Mouse (Mus musculus) G1E-ER4 (cell line): Measurements from ENCODE around the gene Aff1. TPM values are rescaled to one million over a fixed set of nuclear protein-coding genes. Genes with fewer than 3 reads are reported as not detected.

Experiments
- GATA1 ChIP-seq: IDR thresholded peaks from one replicate; pipeline ENCODE4 v1.8.0; 2012; ENCODE audit warnings: low read length, inconsistent platforms
- polyA plus RNA-seq: library from polyadenylated mRNA; stranded (reverse); fragments of >175 nt; gene quantifications from 2 replicates; pipeline ENCODE4 v1.2.3, GENCODE M21; 2012

The Aff1 gene
- polyA plus RNA-seq, 1 experiment: 57.8 TPM

DNA sequence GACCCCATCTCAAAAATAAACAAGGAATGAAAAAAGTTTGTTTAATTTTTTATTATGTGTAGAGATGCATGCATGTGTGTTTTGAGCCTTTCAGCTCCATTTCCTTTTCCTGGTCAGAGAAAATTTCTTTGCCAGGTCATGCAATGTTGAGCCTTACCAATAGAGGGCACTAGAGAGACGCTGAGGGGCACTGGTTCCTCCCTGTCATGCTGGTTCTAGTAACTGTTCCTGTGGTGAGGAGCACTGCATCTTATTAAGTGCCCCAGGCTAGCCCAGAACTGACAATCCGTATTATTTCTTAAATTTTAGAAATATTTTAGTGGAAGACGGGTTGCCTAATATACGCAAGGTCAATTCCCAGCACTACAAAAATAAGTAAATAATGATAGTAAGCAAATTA lies 11.8 kb upstream of the Aff1 start:
- no peak for TF ChIP-seq GATA1

DNA sequence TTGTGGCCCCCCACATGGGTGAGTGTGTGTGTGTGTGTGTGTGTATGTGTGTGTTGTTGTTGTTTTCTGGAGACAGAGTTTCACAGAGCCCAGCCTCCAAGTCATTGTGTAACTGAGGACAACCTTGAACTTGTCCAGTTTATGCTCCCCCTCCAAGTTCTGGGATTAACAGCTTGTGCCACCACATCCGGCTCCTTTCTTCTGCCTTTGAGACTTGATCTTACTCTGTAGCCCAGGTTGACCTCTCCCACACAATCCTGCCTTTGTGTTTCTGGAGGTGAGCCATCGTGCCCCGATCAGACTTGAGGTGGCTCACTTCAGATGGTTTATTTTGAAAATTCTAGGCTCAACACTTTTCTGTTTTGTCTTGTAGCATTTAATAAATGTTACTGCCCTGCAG lies 10.3 kb upstream of the Aff1 start:
- TF ChIP-seq GATA1: no peak

DNA sequence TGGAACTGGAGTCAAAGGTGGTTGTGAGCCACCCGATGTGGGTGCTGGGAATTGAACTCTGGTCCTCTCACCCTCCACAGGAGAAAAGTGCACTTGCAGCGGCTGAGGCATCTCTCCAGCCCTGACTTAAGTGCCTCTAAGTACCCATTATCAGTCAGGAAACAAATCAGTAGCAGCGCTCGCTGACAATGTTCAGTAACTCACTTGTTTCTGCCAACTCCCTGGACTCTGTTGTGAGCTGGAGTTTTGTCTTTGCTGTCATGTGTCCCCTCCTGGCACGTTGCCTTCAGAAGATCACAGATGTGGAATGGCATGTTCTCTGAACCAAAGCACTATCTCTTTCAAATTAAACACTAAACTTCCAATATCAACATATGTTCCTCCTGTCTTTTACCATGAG lies 2.5 kb upstream of the Aff1 start:
- no peak for TF ChIP-seq GATA1

DNA sequence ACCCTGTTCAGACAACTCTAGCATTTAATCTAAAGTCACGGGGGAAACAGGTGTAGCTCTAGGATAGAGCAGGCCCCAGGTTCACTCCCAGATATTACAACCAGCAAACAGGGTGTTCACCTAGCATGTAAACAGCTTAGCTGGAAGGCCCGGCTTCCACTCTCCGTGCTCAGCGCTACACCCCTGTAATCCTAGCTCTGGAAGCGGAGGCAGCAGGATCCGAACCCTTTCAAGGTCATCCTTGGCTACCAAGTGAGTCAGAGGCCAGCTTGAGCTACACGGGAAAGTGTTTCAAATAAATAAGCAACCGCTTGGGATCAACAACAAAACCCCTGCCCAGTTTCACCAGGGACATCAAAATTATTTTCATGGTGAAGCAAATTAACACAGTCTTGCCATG lies 2.0 kb upstream of the Aff1 start:
- no peak for TF ChIP-seq GATA1

DNA sequence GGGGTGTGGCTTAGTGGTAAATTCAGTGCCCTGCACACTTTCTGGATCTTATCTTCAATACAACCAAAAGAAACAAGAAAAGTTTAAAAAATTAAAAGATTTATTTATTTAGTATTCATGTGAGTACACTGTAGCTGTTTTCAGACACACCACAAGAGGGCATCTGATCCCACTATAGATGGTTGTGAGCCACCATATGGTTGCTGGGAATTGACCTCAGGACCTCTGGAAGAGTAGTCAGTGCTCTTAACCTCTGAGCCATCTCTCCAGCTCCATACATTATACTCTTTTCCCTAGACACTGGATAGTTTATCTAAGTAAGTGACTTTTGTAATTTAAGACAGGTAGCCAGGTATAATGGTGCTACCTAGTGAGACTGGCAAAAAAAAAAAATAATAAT lies 1.0 kb upstream of the Aff1 start:
- no peak for TF ChIP-seq GATA1

GRCm38 (mm10) chr5:103692531-103693040 lies 412 bp downstream of the Aff1 start:
- no peak for TF ChIP-seq GATA1

DNA sequence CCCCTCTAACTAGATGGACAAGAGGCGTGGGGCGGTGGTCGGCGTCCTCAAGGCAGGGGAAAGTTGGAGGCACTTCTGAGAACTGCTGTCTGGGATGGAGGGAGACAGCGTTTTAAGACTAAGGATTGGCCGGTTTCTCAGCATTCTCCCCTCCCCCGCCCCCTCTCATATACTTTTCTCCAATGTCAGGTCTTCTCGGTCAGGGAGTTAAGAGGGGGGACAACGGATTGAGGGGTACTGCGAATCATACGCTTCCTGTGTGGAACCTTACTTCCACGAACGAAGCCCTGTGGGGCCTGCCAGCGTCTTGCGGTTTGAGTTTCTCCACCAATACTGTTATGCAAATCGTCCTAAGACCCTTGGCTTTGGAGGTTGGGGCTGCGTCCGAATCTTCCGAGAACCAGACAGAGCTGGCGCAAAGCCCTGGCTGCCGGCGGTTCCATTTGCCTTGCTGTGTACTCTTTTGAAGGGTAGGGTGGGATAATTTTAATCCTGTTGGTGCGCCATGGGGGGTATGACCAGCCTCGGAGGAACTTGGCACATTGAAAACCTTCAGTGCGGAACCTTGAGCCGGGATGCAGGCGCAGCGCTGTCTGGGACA lies 967 bp downstream of the Aff1 start:
- TF ChIP-seq GATA1: no peak

- no peak for TF ChIP-seq GATA1
Measured at GRCm38 (mm10) chr5:103694094-103694493, 1.9 kb downstream of the Aff1 start.

DNA sequence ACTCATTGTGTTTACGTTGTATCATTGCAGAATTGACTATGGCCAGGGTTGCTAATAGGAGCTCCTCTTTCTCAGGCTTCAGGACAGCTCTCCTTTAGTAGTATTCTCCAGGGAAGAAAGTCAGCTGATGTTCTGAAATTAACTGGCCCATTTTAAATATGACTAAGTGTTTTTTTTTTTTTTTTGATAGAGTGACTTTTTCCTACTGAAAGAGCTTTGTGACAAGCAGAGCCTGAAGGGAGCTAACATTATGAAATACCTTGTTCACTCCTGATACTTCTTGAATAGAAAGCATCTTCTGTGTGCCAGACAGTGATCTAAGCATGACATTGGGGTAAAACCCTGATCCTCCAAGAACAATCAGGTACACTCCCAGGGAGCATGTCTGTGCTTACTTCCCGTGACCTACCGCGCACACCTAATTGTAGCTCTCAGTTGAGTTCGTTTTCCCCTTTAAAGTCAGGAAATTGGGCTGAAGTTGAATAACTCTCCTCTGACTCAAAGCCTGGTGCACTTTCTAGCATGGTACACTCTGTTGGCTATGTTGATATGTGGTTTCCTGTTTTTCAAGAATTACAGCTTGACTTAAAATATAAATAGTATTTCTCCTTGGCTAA lies 5.8 kb downstream of the Aff1 start:
- no peak for TF ChIP-seq GATA1

DNA sequence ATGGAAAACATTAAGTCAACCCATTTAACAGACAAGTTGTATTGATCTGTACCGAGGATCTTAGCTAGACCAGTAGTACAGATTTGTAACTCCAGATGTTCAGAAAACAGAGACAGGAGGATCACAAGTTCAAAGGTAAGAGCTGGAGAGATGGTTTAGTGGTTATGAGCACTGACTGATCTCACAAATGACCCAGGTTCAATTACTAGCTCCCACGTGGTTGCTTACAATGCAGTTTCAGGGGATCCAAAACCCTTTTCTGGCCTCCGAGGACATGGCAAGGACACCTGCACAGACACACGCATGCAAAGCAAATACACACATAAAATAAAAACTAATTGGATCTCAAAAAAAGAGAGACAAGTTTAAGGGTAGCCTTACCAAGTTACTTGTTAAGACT lies 6.4 kb downstream of the Aff1 start:
- no peak for TF ChIP-seq GATA1

DNA sequence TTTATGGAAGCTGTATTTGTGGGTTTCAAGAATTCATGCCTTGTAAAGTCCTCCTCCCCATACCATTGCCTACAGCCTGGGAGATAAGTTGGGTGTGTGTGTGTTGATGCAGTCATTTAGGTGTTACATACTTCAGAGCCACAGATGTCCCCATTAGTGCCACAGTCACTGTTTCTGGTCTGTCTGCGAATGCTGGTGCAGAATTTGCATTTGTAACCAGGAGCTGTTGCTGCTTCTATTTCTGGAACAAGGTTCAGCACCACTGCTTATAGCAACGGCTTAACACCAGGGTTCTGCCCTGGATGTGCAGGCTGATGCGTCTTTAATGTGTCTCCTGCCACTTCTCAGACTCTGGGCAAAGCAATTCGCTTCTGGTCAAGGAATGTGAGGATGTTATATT lies 7.4 kb downstream of the Aff1 start:
- no peak for TF ChIP-seq GATA1

GRCm38 (mm10) chr5:103700661-103701060 lies 8.5 kb downstream of the Aff1 start:
- no peak for TF ChIP-seq GATA1

DNA sequence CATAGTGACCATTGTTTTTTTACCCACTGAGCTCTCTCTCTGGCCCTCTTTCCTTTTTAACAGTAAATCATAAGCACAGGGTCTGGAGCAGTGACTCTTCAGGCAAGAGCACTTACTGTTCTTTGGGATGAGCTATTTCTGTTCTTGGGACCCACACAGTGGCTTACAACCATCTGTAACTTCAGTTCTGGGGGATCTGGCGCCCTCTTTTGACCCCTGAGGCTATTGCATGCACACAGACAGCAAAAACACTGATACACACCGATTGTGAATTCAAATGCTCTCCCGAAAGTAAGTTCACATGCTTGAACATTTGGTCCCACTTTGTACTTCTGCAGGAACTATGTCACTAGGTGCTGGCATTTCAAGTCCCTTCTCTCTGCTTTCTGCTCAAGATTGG lies 9.3 kb downstream of the Aff1 start:
- TF ChIP-seq GATA1: no peak

- no peak for TF ChIP-seq GATA1
Measured at GRCm38 (mm10) chr5:103702527-103702926, 10.4 kb downstream of the Aff1 start.

- TF ChIP-seq GATA1: no peak
Measured at GRCm38 (mm10) chr5:103705331-103705730, 13.2 kb downstream of the Aff1 start.

DNA sequence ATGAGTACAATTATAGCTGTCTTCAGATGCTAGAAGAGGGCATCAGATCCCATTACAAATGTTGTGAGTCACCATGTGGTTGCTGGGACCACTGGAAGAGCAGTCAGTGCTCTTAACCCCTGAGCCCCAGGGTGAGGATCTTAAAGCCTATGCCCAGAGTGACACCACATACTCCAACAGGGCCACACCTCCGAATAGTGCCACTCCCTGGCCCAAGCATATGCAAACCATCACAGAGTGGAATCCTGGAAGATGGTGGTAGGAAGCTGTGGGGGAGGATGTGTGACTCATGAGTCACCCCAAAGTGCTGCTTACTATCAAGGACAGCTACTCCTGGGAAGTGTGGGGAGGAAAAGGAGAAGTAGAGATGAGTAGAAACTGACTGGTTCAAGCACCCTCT lies 13.7 kb downstream of the Aff1 start:
- no peak for TF ChIP-seq GATA1

DNA sequence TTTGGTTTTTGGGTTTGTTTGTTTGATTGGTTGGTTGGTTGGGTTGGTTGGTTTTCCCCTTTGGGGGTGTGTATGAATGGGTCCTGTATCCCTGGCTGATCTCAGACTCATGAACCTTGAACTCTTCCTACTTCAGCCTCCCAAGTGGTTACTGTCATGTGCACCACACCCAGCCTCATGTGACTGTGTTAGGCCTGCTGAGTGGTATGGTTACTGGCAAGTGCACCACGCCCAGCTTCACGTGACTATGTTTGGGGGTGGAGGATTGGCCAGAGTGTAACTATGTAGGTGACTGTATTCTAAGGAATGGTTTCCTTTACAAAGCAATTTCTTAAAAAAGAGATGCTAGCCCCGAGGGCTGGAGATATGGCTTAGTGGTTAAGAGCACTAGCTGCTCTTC lies 16.9 kb downstream of the Aff1 start:
- no peak for TF ChIP-seq GATA1
